Mouse (Mus musculus): Measurements from ENCODE around the gene Clec2i.

DNA sequence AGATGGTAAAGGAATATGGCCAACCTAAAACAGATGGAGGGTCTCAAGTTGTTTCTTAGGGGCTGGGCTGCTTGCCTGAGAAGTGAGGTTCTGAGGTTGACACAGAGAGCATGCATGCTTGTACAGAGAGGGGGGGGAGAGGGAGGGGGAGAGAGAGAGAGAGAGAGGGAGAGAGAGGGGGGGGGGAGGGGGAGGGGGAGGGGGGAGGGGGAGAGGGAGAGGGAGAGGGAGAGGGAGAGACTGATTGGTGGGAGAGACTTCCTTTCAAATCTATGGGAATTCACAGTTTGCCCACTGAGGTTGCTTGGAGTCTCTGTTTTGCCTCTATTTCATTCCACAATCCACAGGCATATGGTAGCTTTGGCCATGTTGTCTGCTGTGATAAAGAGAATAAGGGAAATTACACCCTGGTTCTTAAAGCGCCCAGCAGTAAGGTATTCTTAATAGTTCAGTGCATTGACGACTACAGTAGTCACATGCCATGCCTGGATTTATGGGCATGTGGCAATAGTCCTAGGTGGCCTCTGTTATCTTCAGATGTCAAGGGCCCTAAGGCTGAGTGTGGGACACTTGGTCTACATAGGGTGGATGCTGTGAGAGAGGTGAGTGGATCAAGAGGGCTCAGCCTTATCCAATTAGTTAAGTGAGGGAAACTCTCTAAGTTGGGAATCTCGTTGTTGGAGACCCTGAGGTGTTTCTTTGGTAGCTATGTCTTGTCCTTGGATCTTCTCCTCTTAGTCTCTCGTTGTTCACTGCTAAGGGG is 45.9 kb upstream of the Clec2i start:
- TF ChIP-seq CTCF (IDR thresholded peaks at IDR 0.05; ENCODE audit: low read depth): no peak
- TF ChIP-seq EP300 (IDR thresholded peaks at IDR 0.05; ENCODE audit: low read depth): no peak

Measured in heart, postnatal 0 days (tissue).